Mouse (Mus musculus) layer of hippocampus, postnatal 10 days (tissue): ENCODE data around the gene Aktip. TPM values are rescaled to one million over a fixed set of nuclear protein-coding genes. Genes with fewer than 3 reads are reported as not detected.

Experiments used
- DNase-seq, 2 experiments: peaks; one replicate each; pipeline ENCODE4 v3.0.0; 2021; ENCODE audit warnings: low spot score in 2 of 2
- total RNA-seq, 2 experiments: library from RNA; stranded (reverse); gene quantifications; 2 replicates each; pipeline ENCODE4 v1.2.3; 2021

The Aktip gene
- total RNA-seq, 2 experiments from 2014 or later, result 62.6 to 73.8 TPM

- DNase-seq, result no peak
These were observed 6.8 kb downstream of the Aktip start for GRCm38 (mm10) chr8:91192941-91193340.

DNA sequence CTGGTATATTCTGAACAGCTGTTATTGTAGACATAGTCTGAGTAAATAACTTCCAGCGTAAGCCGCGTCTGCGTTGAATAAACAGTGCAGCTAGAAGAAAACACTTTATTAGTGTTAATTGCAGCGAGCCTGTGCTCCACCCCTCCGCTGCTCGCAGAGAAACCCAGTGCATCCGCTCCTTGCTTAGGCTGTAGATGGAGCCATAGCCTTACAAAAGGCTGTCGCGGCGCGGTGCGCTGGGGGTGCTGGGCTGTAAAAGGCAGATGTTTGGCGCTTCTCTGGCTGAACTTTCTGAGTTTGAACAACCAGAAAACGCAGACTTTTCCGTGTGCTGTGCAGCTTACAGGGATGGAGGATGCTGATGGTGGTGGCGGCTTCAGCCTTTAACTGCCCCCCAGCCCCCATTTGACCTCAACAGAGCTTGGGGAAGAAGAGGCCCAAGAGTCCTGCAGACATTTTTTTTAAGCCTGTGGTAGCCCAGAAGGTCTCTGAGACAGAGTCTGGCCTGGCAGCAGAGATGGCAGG, 8.9 kb downstream of the Aktip start:
- DNase-seq, result peak; percentile 69 to 75

GRCm38 (mm10) chr8:91188152-91188551, 11.6 kb downstream of the Aktip start:
- no peak for DNase-seq

GRCm38 (mm10) chr8:91186372-91186771, 13.4 kb downstream of the Aktip start:
- no peak for DNase-seq

- DNase-seq, result no peak
These were observed 22.1 kb downstream of the Aktip start for GRCm38 (mm10) chr8:91177708-91178107.

DNA sequence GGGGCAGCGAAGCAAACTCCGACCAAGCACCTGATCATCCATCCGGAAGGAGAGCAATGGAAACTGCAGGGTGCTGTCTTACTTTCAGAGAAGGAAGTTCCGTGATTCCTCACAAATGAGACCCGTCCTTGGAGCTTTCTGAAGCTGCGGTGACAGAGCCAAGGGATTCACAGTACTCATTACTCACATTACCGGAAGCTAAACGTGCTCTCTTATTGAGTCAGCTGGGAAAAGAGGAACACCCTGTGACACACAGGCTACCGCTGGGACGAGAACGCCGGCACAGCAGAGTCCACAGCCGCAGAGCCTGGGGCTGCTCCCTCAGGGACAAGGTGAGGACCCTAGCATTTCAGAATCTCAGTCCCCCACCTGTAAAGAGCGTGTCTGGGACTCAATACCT, 23.6 kb downstream of the Aktip start:
- DNase-seq, result no peak

DNA sequence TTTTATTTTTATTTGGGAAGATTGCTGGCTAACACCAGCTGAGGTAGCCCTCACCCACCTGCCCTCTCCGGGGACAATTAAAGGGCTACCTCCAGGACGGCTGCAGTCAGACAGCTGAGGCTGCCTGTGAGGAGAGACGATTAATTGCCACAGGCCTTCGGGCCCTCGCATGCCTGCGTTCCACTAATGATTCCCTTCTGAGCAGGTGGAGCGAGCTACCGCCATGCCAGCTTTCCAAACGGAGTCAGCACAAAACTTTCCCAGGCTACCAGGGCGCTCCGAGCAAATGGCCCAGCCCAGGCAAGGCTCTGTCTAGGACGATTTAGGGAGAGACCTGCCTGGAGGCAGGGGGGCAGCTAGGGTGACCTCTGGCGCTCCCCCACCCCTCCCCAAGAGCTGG, 28.2 kb downstream of the Aktip start:
- no peak for DNase-seq

- DNase-seq, result peak; percentile 37 to 43
These were observed 28.9 kb downstream of the Aktip start for GRCm38 (mm10) chr8:91170914-91171313.

GRCm38 (mm10) chr8:91170152-91170551, 29.6 kb downstream of the Aktip start:
- no peak for DNase-seq

DNA sequence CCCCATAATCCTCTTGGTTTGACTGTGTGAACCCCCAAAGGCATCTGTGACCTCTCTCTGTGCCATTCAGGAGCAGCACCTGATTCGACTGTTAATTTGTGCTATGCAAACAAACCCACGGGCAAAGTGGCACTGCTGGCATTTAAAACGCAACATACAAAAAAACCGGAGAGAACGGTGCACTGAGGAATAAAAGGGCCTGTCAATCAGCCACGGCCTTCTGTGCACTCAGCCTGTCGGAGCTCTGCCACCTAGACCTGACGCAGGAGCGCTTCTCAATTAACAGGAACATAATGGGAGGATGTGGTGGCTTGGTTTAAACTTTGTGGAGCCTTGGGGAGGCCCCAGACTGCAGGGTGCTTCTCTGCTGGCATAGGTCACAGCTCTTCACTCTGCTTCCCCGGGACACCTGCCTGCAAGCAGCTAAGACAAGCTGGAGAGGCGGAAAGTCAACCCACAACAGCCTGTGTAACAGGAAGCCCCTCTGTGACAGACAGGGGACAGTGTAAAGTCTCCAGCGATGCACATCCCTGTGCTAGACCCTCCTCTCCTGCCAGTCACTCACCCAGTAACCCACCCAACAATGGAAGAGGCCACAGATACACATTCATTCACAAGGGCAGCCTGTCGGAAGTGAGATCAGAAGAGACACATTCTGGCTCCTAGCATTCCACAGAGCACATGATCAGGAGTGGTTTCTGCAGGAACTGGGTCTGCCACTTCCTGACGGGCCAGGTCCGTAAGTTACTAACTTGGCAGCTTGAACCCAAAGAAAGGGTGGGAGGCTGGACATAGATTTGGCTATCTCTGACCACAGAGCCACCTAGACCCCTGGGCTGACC, 39.6 kb downstream of the Aktip start:
- DNase-seq, result no peak

DNA sequence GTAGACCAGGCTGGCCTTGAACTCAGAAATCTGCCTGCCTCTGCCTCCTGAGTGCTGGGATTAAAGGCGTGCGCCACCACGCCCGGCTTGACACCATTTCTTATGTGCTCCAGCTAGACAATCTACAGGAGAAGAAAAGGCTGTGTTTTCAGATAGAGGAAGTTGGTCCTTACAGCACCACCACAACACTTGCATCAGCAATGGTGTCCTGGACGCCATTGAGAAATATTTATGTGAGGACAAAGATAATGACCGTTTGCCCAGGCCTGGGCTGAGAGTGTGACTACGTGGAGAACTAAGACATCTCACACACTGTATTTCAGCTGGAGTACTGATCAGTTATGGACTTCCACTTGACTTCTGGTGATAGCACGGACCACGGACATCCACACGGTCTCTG, 41.2 kb downstream of the Aktip start:
- DNase-seq, result no peak

DNA sequence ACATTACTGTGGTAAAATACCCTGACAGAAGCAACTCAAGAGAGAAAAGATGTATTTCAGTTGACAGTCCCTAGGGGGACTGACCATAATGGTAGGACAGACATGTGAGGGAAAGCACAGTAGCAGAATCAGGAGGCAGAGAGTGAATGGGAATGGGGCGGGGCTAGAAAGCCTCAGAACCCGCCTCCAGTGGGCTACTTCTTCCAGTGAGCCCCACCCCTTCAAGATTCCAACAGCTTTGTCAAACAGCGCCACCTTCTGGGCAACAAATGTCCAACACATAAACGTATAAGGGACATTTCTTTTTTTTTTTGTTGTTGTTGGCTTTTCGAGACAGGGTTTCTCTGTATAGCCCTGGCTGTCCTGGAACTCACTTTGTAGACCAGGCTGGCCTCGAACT, 45.2 kb downstream of the Aktip start:
- no peak for DNase-seq

DNA sequence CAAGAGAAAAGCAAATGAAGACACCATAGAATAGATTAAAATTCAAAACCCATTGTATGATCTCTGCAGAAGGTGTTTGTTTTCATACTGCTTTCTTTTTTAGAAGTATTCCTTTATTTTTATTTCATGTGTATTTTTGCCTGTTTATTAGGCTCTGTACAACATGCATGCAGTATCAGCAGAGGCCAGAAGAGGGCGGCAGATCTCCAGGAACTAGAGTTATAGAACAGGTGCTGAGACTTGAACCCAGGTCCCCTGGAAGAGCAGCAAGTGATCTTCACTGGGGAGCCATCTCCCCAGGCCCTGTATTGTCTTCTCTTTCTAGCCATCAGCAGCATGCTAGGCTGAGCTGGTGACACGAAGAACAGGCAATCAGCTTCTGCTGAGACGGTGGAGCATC, 45.9 kb downstream of the Aktip start:
- no peak for DNase-seq

DNA sequence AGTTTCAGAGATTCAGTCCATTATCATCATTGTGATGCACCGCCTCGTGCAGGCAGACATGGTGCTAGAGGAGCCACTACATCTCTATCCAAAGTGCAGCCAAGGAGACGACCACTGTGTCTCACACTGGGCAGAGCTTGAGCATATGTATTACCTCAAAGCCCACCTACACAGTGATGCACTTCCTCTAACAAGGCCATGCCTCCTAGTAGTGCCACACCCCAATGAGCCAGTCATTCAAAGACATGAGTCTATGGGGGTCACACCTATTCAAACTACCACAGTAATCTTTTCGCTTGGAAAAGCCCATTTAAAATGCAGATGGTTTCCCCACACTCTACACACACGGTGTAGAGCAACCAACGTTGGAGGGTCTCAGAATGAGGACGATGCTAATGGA, 48.2 kb downstream of the Aktip start:
- DNase-seq, result no peak

DNA sequence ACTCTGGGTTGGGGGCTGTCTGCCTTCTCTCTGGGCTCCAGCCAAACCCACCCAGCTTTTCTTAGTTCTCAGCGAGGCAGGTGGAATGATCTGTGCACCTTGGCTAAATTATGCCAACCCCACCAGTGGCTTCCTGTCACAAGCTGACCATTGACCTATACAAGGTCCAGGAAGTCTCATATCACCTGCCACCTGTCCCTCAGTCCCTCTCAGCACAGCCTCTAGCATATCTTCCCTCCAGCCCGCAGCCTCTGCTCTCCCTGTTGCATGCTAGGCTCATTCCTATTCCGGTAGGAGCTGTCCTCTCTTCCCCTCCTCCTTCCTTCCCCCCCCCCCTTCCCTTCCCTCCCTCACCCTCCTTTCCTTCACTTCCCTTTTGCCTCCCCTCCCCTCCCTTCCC, 50.5 kb downstream of the Aktip start:
- DNase-seq, result no peak

GRCm38 (mm10) chr8:91148643-91149178, 51.1 kb downstream of the Aktip start:
- DNase-seq, result no peak

DNA sequence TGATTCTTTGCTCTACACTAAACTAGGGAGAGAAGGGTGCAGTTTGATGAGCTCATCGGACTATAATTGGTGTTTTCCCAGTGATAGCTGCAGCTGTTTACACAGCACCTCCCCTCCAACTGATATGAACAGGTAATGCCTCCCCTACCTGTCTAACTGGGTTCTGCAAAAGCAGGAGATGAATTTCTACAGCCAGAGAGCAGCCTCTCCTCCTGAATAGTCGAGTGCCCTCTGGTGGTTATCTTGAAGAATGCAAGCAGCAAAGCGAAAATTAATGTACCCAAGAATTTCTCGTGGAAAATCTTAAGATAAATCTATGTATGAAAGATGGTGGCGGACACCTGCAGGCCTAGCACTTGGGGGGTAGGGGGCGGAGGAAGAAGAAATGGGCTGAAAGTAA, 52.1 kb downstream of the Aktip start:
- DNase-seq, result peak; percentile 30 to 59

DNA sequence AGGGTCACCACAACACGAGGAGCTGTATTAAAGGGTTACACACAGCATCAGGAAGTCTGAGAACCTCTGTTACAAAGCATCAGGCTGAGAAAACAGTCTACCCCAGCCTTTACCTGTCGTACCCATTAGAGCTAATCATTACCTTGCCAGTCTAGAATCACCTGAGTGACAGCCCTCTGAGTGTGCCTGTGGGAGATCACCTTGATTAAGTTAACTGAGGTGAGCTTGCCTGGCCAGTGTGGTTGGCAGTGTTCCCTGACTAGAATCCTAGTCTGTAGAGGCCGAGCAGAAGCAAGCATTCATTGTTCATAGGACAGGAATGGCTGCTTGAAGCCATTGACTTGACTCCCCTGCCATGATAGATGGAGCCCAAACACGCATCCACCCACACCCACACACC, 58.9 kb downstream of the Aktip start:
- DNase-seq, result no peak

DNA sequence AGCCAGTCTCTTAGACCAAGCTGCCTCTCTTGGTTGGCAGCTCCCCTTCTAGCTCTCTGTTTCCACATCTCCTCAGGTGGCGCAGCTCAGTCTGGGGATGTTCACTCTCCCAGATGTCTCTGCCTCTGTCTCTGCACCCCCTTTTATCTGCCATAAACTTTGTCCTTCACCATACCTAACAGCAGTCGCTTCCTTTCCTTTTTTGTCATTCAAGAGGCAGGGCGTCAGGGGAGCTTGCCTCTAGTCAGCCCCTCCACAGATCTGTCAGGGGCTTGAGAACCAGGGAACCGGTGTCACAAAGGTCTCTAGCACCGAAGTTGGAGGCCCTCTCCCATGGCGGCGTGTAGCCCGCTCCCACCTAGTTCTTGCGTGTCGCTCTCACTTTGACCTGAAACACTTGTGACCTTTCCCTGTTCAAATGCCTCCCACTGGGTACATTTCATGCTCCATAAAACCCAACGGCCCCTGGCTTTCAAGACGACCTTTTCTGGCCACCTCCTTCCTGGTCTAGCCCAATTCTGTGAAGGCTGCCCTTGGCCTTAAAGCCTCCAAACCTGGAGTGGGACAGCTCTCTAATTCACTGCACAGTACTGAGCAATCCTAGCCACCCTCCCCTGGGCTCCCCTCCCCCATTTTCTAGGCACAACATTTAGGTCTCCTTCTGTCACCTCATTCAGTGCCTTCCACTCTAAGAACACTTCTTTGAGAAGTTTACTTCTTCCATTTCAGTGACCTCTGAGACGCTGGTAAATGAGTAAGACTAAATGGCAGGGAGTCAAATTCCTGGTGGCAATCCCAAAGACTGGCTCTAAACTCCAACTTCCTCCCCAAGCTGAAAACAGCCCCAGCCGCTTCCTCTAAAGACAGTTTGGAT, 64.2 kb downstream of the Aktip start:
- DNase-seq, result no peak

DNA sequence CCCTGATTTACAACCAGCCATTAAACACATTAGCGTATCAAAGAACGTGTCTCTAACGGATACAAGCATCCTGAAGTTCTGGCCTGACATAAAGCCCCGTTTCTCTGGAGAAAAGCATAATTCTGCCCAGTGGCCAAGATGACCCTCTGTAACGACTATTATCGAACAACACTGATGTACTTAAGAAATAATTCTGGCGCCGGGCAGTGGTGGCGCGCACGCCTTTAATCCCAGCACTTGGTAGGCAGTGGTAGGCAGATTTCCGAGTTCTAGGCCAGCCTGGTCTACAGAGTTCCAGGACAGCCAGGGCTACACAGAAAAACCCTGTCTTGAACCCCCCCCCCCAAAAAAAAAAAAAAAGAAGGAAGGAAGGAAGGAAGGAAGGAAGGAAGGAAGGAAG, 65.1 kb downstream of the Aktip start:
- no peak for DNase-seq

DNA sequence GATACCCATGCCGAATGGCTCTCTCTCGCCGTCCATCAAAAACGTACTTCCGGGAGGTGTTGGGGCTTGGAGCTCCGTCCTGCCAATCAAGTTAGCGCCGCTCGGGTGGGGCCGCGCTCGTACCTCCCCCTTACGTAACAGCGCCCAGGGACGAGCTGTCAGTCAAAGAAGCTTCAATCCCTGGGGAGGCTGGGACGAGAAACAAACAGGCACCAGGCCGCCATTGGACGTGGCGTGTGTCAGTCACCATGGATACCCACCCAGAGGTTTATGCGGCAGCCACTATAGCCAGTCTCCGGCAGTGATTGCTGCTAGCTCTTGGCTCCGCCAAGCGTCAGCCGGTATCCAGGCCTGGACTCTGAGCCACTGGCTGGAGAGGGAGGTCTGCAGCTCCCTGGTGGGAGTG, 65.7 kb downstream of the Aktip start:
- peak; percentile 99 for DNase-seq
